Mouse (Mus musculus): ENCODE data around the gene Ndufa3. TPM values are rescaled to one million over a fixed set of nuclear protein-coding genes. Genes with fewer than 3 reads are reported as not detected.

Ndufa3 gene
- polyA plus RNA-seq, 1 experiment from 2014 or later = 483 TPM

- peaks cover 33% of the 10 kb centered on the region for H3K4me1 ChIP-seq
- peak within 1 kb of the TSS; percentile 64 for H3K4me2 ChIP-seq (replicated peaks)
- peak within 1 kb of the TSS; percentile 99 for H3K9ac ChIP-seq
- H3K9me3 ChIP-seq (replicated peaks) = no peaks in the 10 kb centered on the region
- H3K36me3 ChIP-seq = peaks cover 27% of the 10 kb centered on the region
- H3K27ac ChIP-seq (replicated peaks) = peak within 1 kb of the TSS; percentile 99
- no peaks in the 10 kb centered on the region for H3K27me3 ChIP-seq
- H3K4me3 ChIP-seq (replicated peaks) = peak within 1 kb of the TSS; percentile 98
- peak; percentile 98 for ATAC-seq (ENCODE audit: insufficient number of reproducible peaks, low FRiP score, low TSS enrichment, low read depth)
- whole genome bisulfite sequencing = under 1% methylated on average over 56 of the region's 58 CpGs
Measured at GRCm38 (mm10) chr7:3644672-3645487, 27.7 kb downstream of the Ndufa3 start, which contains the start of gene Cnot3. Cnot3 (plus strand) TSS chr7:3645268.

GRCm38 (mm10) chr7:3645488-3646025 is 28.4 kb downstream of the Ndufa3 start:
- Histone ChIP-seq H3K9ac (peak overlapping the region; percentile 99), H3K4me3 (replicated peaks) (peak overlapping the region; percentile 98), H3K27ac (replicated peaks) (peak overlapping the region; percentile 99), H3K4me2 (replicated peaks) (peak overlapping the region; percentile 64), H3K9me3 (replicated peaks) (no peaks in the 10 kb centered on the region), H3K27me3 (no peaks in the 10 kb centered on the region), H3K4me1 (peaks cover 33% of the 10 kb centered on the region), H3K36me3 (peaks cover 24% of the 10 kb centered on the region)
- no peak for ATAC-seq (ENCODE audit: insufficient number of reproducible peaks, low FRiP score, low TSS enrichment, low read depth)
- WGBS = under 1% methylated on average over 51 of the region's 58 CpGs

- WGBS = 14% methylated on average over 9 of the region's 9 CpGs
- H3K9ac ChIP-seq = peak overlapping the region; percentile 99
- H3K27me3 ChIP-seq = no peaks in the 10 kb centered on the region
- H3K27ac ChIP-seq (replicated peaks) = peak overlapping the region; percentile 99; the same call in 1 of the 2 replicates
- H3K4me3 ChIP-seq (replicated peaks) = peak overlapping the region; percentile 98
- no peaks in the 10 kb centered on the region for H3K9me3 ChIP-seq (replicated peaks)
- peaks cover 24% of the 10 kb centered on the region for H3K36me3 ChIP-seq
- peak overlapping the region; percentile 64 for H3K4me2 ChIP-seq (replicated peaks)
- H3K4me1 ChIP-seq = peaks cover 33% of the 10 kb centered on the region
- no peak for ATAC-seq (ENCODE audit: insufficient number of reproducible peaks, low FRiP score, low TSS enrichment, low read depth)
Measured at GRCm38 (mm10) chr7:3646188-3646587, 29.0 kb downstream of the Ndufa3 start.

GRCm38 (mm10) chr7:3646641-3647040 is 29.5 kb downstream of the Ndufa3 start:
- Histone ChIP-seq H3K27ac (replicated peaks) (no peak overlapping the region), H3K4me2 (replicated peaks) (peak overlapping the region; percentile 64), H3K27me3 (no peaks in the 10 kb centered on the region), H3K9ac (peak overlapping the region; percentile 99), H3K4me3 (replicated peaks) (peak overlapping the region; percentile 98), H3K4me1 (peaks cover 33% of the 10 kb centered on the region), H3K36me3 (peaks cover 24% of the 10 kb centered on the region), H3K9me3 (replicated peaks) (no peaks in the 10 kb centered on the region)
- ATAC-seq (ENCODE audit: insufficient number of reproducible peaks, low FRiP score, low TSS enrichment, low read depth) = no peak
- 55% methylated on average over 4 of the region's 4 CpGs for WGBS

- Histone ChIP-seq H3K4me2 (replicated peaks) (no peak overlapping the region), H3K4me3 (replicated peaks) (no peak overlapping the region), H3K27ac (replicated peaks) (no peak overlapping the region), H3K9ac (no peak overlapping the region), H3K4me1 (no peaks in the 10 kb centered on the region), H3K27me3 (no peaks in the 10 kb centered on the region), H3K36me3 (peaks cover 98% of the 10 kb centered on the region), H3K9me3 (replicated peaks) (no peaks in the 10 kb centered on the region)
- WGBS = 83% methylated on average over 4 of the region's 4 CpGs
- no peak for ATAC-seq (ENCODE audit: insufficient number of reproducible peaks, low FRiP score, low TSS enrichment, low read depth)
Measured at GRCm38 (mm10) chr7:3656966-3657365, 39.8 kb downstream of the Ndufa3 start.

- H3K9me3 ChIP-seq (replicated peaks) = no peaks in the 10 kb centered on the region
- H3K4me1 ChIP-seq = peaks cover 9% of the 10 kb centered on the region
- H3K36me3 ChIP-seq = peaks cover 98% of the 10 kb centered on the region
- ATAC-seq (ENCODE audit: insufficient number of reproducible peaks, low FRiP score, low TSS enrichment, low read depth) = no peak
- no peak overlapping the region for H3K4me2 ChIP-seq (replicated peaks)
- no peak overlapping the region for H3K4me3 ChIP-seq (replicated peaks)
- no peak overlapping the region for H3K27ac ChIP-seq (replicated peaks)
- WGBS = 88% methylated on average over 14 of the region's 14 CpGs
- no peaks in the 10 kb centered on the region for H3K27me3 ChIP-seq
- no peak overlapping the region for H3K9ac ChIP-seq
Measured at GRCm38 (mm10) chr7:3658578-3658977, 41.4 kb downstream of the Ndufa3 start.

GRCm38 (mm10) chr7:3664524-3665214 is 47.5 kb downstream of the Ndufa3 start:
- Histone ChIP-seq H3K9me3 (replicated peaks) (no peaks in the 10 kb centered on the region), H3K4me3 (replicated peaks) (peak overlapping the region; percentile 78), H3K36me3 (peaks cover 40% of the 10 kb centered on the region), H3K4me1 (peaks cover 30% of the 10 kb centered on the region), H3K27me3 (no peaks in the 10 kb centered on the region), H3K27ac (replicated peaks) (peak overlapping the region; percentile 95), H3K9ac (peak overlapping the region; percentile 87), H3K4me2 (replicated peaks) (peak overlapping the region; percentile 83)
- ATAC-seq (ENCODE audit: insufficient number of reproducible peaks, low FRiP score, low TSS enrichment, low read depth) = peak; percentile 16
- 27% methylated on average over 15 of the region's 15 CpGs for WGBS

GRCm38 (mm10) chr7:3665215-3666114 is 48.3 kb downstream of the Ndufa3 start, which contains the start of gene Leng1:
Leng1 (minus strand) TSS chr7:3665840.
- peak within 1 kb of the TSS; percentile 87 for H3K9ac ChIP-seq
- H3K4me3 ChIP-seq (replicated peaks) = peak within 1 kb of the TSS; percentile 78
- no peaks in the 10 kb centered on the region for H3K9me3 ChIP-seq (replicated peaks)
- ATAC-seq (ENCODE audit: insufficient number of reproducible peaks, low FRiP score, low TSS enrichment, low read depth) = peak; percentile 98
- peak within 1 kb of the TSS; percentile 95 for H3K27ac ChIP-seq (replicated peaks)
- H3K36me3 ChIP-seq = peaks cover 32% of the 10 kb centered on the region
- 2% methylated on average over 45 of the region's 45 CpGs for WGBS
- no peaks in the 10 kb centered on the region for H3K27me3 ChIP-seq
- peak within 1 kb of the TSS; percentile 83 for H3K4me2 ChIP-seq (replicated peaks)
- peaks cover 30% of the 10 kb centered on the region for H3K4me1 ChIP-seq

GRCm38 (mm10) chr7:3666921-3667391 is 49.8 kb downstream of the Ndufa3 start:
- Histone ChIP-seq H3K4me1 (peaks cover 30% of the 10 kb centered on the region), H3K9ac (no peak overlapping the region), H3K36me3 (peaks cover 19% of the 10 kb centered on the region), H3K27me3 (no peaks in the 10 kb centered on the region), H3K9me3 (replicated peaks) (no peaks in the 10 kb centered on the region), H3K27ac (replicated peaks) (0 out of 2 replicates have a peak overlapping the region, but pooled peaks have one; percentile 28), H3K4me3 (replicated peaks) (peak overlapping the region; percentile 16), H3K4me2 (replicated peaks) (0 out of 2 replicates have a peak overlapping the region, but pooled peaks have one; percentile 10)
- ATAC-seq (ENCODE audit: insufficient number of reproducible peaks, low FRiP score, low TSS enrichment, low read depth) = no peak
- WGBS = 22% methylated on average over 14 of the region's 14 CpGs
